ENCODE assay signal across 9 mouse cellular contexts in the genomic region with DNA sequence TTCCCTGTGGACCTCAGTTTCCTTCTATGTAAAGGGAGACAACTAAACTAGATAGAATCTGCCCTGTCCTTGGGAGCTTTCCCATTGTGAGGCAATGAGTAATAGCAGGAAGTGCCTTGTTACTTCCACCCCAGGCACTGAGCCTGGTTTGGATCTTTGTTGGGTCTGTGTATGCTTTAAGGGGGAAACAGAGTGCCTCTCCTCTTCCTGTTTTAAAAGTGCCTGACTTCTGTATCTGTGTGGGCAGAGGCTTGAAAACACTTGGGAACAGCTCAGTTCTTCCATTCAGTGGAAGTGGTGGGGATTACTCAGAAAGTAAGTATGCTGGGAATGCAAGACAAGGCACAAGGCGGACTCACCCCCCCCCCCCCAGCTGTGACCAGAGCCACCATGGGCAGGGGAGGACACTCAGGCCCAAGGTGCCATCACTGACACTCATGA. TPM values are rescaled to one million over a fixed set of nuclear protein-coding genes. Genes with fewer than 3 reads are reported as not detected.
A peak's percentile ranks its signal among the peaks of the same experiment; 100 is the strongest.
DNase-seq lines count a peak whose midpoint lies in the region; ATAC-seq lines count a peak whose summit lies in the region.
"Had no signal": no experiment of that assay in that cellular context is flagged by ENCODE, and none has a peak within 500 bp of the region (broad histone marks: within the 10 kb centered on the region; RNA-seq: fewer than 3 reads in every experiment).

No protein-coding gene starts in this region.

- no peak overlapping the region for H3K4me2 ChIP-seq in limb, embryonic 12.5 days
- no peak overlapping the region for H3K4me2 ChIP-seq in stomach, embryonic 15.5 days

- no peak overlapping the region for H3K9ac ChIP-seq in limb, embryonic 12.5 days (replicated peaks)
- no peak overlapping the region for H3K9ac ChIP-seq in stomach, embryonic 15.5 days

- DNase-seq in layer of hippocampus, adult 9-11 months = peak; percentile 27
- no peak for DNase-seq in layer of hippocampus, adult 9-10 months (ENCODE audit: low spot score)
- peak; percentile 83 for DNase-seq in heart, embryonic 10.5 days (ENCODE audit: low spot score)
- no peak for DNase-seq in cerebellum, adult 18-20 months
- no peak for DNase-seq in right cerebral cortex, adult 2 months (ENCODE audit: low spot score in 2 of 2)
- DNase-seq in layer of hippocampus, postnatal 25 days (ENCODE audit: extremely low spot score in 1 of 2, low spot score in 1 of 2) = no peak

- H3K27me3 ChIP-seq in heart, embryonic 10.5 days (ENCODE audit: insufficient read depth, poor library complexity, severe bottlenecking) = no peaks in the 10 kb centered on the region
- H3K27me3 ChIP-seq in limb, embryonic 12.5 days = no peaks in the 10 kb centered on the region
- no peaks in the 10 kb centered on the region for H3K27me3 ChIP-seq in stomach, embryonic 15.5 days (replicated peaks)
- H3K27me3 ChIP-seq: megakaryocyte, embryonic 14.5 days had no signal

- peaks cover 22% of the 10 kb centered on the region for H3K36me3 ChIP-seq in heart, embryonic 10.5 days
- no peaks in the 10 kb centered on the region for H3K36me3 ChIP-seq in limb, embryonic 12.5 days
- 0 out of 2 replicates have a peak, but pooled peaks cover 3% of the 10 kb centered on the region for H3K36me3 ChIP-seq in stomach, embryonic 15.5 days

- WGBS in heart, embryonic 10.5 days = 19% methylated on average over 1 of the region's 1 CpGs
- 70% methylated on average over 1 of the region's 1 CpGs for WGBS in limb, embryonic 12.5 days
- 43% methylated on average over 1 of the region's 1 CpGs for WGBS in stomach, embryonic 15.5 days

- H3K9me3 ChIP-seq in heart, embryonic 10.5 days = no peaks in the 10 kb centered on the region
- H3K9me3 ChIP-seq in limb, embryonic 12.5 days = no peaks in the 10 kb centered on the region
- H3K9me3 ChIP-seq in stomach, embryonic 15.5 days = no peaks in the 10 kb centered on the region
- H3K9me3 ChIP-seq: megakaryocyte, embryonic 14.5 days had no signal

- H3K27ac ChIP-seq in heart, embryonic 10.5 days = peak overlapping the region; percentile 89
- peak overlapping the region; percentile 41; the same call in 1 of the 2 replicates for H3K27ac ChIP-seq in limb, embryonic 12.5 days
- peak overlapping the region; percentile 65 for H3K27ac ChIP-seq in stomach, embryonic 15.5 days

- ATAC-seq in limb, embryonic 12.5 days (ENCODE audit: insufficient number of reproducible peaks, insufficient read depth, low FRiP score, low TSS enrichment, low read depth) = no peak
- peak; percentile 59; the same call in 1 of the 2 replicates for ATAC-seq in stomach, embryonic 15.5 days (ENCODE audit: insufficient read depth, low FRiP score, low read depth)

- H3K4me1 ChIP-seq in heart, embryonic 10.5 days = peaks cover 82% of the 10 kb centered on the region
- peaks cover 21% of the 10 kb centered on the region for H3K4me1 ChIP-seq in limb, embryonic 12.5 days (replicated peaks)
- H3K4me1 ChIP-seq in stomach, embryonic 15.5 days = peaks cover 15% of the 10 kb centered on the region

- H3K4me3 ChIP-seq in heart, embryonic 10.5 days = 0 out of 2 replicates have a peak overlapping the region, but pooled peaks have one; percentile 13
- no peak overlapping the region for H3K4me3 ChIP-seq in limb, embryonic 12.5 days (replicated peaks)
- no peak overlapping the region for H3K4me3 ChIP-seq in stomach, embryonic 15.5 days (replicated peaks)
- H3K4me3 ChIP-seq: megakaryocyte, embryonic 14.5 days had no signal

RNA-seq across cellular contexts. Expression of a gene that starts 25.8 kb away (rescaled TPM):
- polyA plus RNA-seq in heart, embryonic 10.5 days (2016; fragmentation: Nextera tagmentation; extraction: Ambion mirVana) = 115 and 173 TPM in 2 replicates
- polyA plus RNA-seq in limb, embryonic 12.5 days (2016; fragmentation: Nextera tagmentation; extraction: Ambion mirVana) = 27.9 and 28.2 TPM in 2 replicates
- 43.4 and 56.0 TPM in 2 replicates for polyA plus RNA-seq in stomach, embryonic 15.5 days (2015; fragmentation: Nextera tagmentation; extraction: Ambion mirVana)
- 1 to 10 TPM; 5.3 to 5.6 TPM for total RNA-seq in layer of hippocampus, postnatal 25 days (2021)

Comparison
In these comparisons a context has a peak if more than half of its experiments do, and no peak if none do; other contexts are left out.
1. DNase-seq: peak in layer of hippocampus, adult 9-11 months (single experiment) and heart, embryonic 10.5 days (single experiment); none in layer of hippocampus, adult 9-10 months (single experiment), cerebellum, adult 18-20 months (0 of 2), right cerebral cortex, adult 2 months (0 of 2) and layer of hippocampus, postnatal 25 days (0 of 2).
2. Peak in every context shown above with its lines, with median percentiles within 50 percentile points of each other: H3K27ac ChIP-seq.